Mouse (Mus musculus): ENCODE measurements around the gene Sox6.

Sox6 gene

DNA sequence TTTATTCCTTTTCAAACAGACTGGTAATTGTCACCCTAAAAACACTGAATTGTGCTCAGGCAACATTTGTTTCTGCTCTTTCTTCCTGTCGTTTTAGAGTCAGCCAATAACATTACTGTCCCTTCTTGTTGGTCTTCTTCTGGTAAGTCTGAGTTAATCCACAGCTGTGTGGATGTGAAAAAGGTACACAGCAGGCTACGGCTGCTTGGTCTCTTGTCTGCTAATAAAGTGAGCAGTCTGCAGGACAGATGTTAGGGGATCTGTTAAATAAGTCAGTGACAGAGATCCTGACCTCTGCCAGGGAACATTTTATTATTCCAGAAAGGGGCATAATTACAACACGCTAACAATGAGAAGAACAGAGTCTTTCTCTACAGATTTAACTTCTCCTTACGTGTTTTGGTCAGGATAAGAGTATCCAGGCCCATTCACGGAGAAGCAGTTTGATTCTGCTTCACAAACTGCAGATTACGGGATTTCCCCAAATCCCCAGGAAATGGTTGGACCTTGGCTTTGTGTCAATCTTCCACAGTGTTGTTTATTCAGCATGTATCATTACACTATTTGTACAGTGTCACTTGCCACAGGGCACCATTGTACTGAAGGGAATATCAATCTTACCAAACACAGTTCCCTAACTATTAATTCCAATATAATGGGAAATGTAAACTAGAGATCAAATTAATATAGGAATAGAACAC, 474.1 kb downstream of the Sox6 start:
- DNase-seq (ENCODE audit: low spot score), result no peak

DNA sequence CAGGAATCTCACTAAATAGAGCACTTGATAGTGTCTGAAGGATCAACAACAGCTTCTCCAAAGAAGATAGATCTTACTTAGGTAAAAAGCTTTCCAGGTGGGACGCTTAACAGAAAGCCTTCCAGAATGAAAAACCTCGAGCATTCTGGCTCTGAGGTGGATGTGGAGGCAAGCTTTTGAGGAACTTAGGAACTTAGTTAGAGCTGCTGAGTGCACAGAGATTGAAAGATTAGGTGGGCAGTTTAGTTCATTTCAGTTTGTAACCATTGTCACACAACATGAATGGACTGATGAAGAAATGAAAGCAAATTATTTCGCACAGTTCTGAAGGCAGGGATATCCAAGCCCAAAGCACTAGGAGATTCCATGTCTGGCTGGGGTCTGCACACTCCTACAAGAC, 481.9 kb downstream of the Sox6 start:
- no peak for DNase-seq (ENCODE audit: low spot score)

DNA sequence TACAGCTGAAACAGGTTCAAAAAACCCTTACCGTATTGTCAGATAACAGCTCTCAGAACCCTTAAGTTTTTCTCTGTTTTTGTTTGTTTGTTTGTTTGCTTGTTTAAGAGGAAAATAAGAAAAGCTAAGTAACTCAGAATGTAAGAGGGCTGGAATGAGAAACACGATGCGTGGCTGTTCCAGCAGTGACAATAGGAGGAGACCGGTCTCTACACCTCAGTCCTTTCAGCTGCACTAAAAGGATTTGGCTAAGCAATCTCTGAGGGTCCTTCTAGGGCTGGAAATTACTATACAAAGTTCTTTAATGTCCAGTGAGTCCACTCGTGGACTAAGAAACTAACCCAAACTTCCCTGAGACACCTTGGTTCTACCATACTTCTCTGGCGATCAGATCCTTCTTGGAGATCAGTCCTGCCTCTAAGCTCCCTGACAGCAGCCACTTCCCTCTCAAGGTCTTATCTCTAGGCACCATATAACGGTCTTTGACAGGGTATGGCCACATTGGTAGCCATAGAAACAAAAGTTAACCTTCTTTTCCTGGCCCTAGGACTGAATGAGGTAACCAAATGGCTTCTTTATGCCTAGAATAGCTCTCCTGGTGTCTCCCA, 488.3 kb downstream of the Sox6 start:
- no peak for DNase-seq (ENCODE audit: low spot score)

DNA sequence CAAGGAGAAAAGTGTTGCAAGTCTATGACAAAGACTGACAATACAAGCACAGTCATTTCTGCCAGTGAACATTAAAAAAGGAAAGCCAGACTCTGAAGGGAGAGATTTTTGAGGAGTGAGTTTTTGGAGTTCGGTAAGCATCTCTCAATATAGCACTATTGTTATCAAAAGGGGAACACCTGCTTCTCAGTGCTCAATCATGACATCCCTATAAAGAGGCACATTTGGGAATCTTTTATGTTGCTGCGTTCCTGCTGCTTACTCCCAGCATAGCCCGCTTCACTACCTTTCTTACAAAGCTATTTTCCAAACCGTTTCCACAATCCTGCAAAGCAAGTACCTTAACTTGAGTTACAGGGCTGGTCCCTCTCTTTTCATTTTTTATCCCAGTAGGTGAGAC, 488.9 kb downstream of the Sox6 start:
- no peak for DNase-seq (ENCODE audit: low spot score)

DNA sequence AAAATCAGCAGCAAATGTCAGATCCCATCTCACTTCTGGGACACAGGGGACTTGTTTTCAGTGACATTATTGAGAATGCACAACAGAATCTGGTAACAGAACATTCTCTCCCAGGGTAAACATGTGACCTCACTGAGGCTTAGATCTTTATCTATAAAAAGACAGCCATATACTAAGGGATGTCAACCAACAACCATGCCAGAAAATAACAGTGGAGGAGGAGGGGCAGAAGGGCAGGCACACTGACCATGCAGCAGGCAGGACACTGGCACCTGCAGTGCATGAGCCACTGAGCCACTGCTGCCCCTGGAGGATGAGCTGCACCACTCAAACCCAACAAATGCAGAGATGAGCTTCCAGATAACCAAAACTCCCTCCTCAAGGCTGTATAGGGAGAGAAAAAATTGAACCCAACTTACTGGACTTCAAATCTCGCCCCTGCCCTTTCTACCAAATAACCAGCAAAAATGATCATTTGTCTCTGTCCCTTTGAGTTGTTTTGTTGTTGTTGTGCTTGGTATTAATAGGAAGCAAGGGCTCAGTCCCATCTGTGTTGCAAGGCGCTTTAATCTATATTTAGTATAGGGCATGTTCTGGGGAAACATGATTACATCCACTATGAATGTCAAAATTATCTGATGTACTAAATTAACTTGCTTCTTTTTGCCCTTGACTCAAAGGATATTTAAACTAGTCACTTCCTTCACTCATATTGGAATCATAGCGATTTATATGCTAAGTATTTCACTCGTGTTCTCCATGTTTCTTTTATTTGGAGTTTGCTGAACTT, 492.8 kb downstream of the Sox6 start:
- no peak for DNase-seq (ENCODE audit: low spot score)

DNA sequence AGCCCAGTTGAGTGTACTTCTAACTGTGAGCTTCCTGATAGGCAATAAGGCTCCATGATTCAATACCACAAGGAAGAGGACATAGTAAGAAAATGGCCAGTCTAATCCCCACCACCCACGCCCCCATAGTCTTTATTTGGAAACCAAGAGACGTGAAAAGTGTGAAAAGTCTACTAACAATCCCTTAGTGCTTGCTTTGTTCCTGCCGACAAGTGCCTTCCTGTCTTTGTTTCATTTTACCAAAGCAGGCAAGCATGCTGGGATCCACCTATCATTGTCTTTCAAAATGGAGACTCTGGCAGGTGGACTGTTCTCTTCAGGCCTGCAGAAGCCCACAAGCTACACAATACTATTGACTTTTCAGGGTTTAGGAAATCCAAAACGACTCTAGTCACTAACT, 495.0 kb downstream of the Sox6 start:
- DNase-seq (ENCODE audit: low spot score), result no peak

DNA sequence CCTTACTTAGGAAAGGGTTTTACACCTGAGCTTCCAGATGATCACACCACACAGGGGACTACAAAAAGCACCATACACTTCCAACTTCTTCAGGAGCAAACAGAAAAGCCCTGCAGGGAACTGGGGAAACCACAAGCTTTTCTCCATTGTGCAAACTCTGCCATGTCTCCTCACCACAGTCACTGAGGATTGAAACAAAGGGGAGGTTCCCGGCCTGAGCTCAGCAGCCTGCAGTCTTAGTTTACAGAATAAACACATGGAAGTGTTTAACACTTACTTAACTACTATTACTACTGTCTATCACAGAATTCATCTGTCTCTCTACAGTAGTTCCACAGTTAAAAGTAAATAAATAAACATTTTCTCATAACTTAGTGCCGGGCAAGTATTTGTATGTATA, 498.3 kb downstream of the Sox6 start:
- DNase-seq (ENCODE audit: low spot score), result no peak

DNA sequence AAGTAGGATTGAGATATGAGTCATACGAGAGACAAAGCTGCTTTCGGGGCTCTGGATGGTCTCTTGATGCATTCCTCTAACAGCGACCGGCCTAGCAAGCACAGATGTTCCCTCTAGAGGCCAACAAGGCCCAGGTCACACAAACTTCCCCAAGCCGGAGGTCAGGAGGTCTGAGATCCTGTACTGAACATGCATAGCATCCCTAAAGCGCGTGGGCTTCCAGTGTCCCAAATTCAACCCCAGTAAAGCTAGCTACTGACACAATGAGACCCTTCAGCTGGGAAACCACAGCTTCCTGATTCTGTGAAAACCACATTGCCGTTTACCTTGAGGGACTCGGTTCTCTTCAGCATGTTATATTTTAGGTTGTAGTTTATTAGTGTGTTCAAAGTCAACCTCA, 499.6 kb downstream of the Sox6 start:
- DNase-seq (ENCODE audit: low spot score), result no peak

DNA sequence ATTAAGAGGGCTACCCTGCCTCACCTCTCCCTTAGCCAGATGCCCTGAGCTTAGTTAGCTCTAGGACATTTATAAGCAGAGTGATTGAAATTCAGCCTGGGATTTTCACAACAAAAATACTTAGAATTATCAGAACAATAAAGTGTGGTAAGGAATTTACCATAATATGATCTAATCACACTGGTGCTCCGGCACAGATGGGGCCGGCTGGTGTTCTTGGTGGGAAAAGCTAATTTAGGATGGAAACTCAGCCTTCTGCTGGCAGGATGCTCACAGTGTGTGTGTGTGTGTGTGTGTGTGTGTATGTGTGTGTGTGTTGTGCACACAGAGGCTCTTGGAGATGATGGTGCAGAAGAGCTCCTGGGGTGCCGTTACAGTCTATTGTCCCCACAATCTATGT, 501.0 kb downstream of the Sox6 start:
- no peak for DNase-seq (ENCODE audit: low spot score)

DNA sequence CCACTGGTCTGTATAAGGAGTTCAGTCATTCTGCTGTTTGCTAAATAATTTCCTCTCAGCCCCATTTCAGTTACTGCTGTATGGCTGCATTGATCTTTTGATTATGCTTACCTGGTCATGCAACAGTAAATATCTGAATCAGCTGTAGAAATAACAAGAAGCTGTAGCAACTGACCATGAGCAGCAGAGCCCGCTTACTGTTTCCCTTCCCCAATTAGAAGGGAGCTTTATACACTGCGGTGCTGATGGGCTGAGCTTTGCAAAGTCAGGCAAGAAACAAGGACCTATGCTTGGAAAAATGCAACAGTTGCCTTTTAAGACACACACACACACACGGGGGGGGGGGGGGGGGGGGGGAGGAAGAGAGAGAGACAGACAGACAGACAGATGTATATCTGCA, 502.1 kb downstream of the Sox6 start:
- no peak for DNase-seq (ENCODE audit: low spot score)

DNA sequence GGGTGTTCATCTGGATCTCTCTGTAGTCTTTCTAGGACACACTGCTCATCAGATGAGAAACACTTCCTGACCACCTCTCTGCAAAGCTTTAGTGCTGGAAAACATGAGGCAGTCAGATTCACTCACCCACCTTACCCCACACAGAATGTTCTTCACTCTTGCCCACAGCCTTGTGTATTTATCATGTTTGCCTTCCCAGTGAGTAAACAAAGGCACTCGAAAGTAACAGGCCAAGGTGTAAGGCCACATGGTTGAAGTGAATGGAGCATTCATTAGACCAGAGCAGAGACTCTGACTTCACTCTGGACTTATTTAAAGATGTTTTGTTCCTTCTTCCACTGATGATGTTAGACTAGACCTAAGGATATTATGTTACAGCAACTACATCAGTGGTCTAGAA, 506.7 kb downstream of the Sox6 start:
- no peak for DNase-seq (ENCODE audit: low spot score)

DNA sequence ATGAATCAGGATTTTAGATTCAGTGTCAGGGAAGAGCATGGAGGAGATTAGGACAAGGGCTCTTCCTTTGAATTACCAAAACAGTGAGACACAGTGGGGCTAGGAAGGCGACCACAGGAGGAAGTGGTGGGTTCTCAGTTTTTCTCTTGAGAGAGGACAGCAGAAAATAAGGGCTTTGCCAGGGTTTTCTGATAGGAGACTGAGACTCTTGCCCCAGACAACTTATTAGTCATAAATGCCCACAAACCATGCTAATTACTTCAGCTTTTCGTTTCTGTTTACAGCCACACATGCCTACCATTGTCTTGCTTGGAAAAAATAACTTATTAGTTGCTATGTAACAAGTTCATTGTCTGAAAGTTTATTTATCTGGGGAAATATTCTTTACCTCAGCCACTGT, 507.4 kb downstream of the Sox6 start:
- DNase-seq (ENCODE audit: low spot score), result no peak

DNA sequence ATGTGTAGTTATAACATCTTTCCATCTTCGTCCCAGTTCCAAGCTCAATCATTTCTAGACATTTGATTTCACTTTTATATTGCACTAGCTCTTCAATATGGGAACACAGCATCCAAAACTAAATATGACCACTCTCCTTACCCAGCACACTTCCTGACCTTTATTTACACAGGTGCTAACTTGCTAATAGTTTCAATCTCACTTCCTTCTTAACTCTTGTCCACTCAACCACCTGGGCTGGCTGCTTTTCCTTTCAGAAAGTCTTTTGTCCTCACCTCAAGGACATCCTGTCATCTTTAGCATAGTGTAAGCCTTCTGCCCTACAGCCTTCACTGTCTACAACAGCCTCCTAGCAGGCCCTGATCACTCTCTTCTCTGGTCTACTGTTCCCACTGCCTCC, 520.9 kb downstream of the Sox6 start:
- DNase-seq (ENCODE audit: low spot score), result no peak

DNA sequence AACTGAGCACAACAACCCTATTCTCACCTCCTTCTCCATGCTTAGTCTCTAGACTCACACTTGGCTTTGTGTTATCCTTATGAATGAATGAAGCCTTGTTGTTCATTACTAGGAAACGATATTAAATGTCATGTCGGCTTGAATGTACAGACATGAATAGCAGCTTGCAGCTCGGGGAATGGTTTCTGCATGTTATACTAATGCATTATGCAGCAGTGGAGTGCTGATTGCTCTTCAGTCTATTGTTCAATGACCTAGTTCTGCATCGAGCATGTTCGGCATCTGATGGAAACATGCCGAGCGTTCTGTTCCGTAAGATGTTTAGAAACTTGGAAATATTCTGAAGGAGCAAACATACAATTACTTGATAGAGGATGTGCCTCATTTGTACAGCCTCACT, 524.9 kb downstream of the Sox6 start:
- DNase-seq (ENCODE audit: low spot score), result no peak

DNA sequence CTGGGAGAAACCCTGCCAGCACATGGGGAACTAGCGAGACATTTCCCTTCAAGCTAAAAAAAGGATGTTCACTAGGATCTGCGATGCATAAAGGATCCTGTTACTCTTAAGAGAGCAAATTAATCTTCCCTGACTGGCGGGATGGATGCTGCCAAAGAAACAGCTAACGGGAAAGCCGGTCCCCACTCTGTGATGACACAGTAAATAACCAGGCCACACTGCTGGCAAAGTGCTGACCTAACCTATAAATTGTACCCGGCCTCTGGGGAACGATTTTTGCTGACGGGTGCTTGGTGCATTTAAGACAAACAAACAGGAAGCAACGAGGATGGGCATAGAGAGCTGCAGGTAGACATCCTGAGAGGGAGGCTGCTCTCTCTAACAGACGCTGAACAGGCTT, 526.8 kb downstream of the Sox6 start:
- no peak for DNase-seq (ENCODE audit: low spot score)

DNA sequence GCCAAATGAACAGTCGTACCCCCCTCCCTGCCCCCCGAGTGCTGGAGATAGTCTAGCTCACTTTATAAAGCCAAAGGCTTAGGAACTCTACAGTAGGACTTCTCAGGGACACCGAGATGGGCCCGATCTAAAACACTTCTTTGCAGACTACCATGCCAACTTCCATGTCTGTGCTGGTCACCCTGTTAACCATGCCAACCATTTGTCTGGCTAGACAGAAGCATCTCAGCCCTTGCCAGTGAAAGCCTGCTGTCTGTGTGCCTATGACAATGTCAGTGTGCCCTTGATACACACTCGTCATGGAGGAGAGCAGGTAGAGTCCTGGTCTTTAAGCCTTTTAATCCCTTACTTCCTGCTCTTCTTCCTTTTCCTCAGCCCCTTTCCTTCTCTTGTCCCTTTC, 527.5 kb downstream of the Sox6 start:
- DNase-seq (ENCODE audit: low spot score), result no peak

DNA sequence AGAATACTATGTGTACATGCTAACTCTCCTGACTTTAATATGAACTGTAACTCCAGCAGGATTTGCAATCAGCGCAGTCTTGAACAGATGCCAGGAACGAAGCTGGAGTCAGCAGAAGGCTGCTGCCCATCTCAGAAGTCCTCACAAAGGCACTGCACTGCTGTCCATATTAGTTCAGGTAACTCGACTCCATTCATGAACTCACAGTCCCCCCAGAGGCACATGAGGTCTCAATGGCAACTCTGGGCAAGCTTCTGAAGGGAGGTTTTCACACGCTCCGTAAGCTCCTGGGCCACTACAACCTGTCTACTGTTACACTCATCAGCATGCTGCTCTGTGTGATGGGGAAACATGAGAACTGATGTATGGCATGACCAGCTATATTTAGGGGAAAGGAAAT, 528.6 kb downstream of the Sox6 start:
- DNase-seq (ENCODE audit: low spot score), result no peak

DNA sequence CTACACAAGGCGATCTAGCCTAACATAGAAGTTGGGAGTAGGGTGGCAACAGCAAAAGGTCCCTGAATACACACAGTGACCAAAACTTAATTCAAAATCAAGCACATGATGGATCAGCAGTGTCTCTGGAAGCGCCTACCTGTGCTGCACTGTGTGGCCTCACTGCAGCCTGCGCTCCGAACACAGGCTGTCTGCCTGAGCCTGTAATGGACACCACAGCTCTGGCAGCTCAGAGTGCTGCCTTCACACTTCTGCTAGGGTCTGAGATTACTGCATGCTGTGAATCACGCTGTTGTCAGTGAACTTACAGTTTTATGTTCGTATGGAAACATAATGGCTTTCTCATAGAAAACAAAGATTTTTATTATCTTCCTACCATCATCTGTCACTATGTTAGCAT, 532.2 kb downstream of the Sox6 start:
- DNase-seq (ENCODE audit: low spot score), result no peak

DNA sequence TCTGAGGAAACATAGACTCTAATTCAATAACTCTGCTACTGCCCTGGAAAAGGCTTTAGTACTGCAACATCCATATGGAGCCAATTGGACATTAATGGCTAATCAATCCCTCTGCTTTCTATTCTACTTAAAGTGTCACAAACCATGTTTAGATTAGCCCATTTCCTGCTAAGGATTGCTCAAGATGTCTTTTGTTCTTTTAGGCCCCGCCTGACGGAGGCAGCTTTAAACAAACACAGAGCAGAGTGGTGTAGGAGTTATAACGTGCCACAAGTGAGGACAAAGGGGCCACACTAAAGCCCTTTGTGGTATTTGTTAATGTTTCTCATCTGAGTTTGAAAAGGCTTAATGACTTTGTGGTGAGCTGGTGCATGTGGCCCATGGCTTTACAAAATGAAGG, 537.1 kb downstream of the Sox6 start:
- DNase-seq (ENCODE audit: low spot score), result peak; percentile 43

DNA sequence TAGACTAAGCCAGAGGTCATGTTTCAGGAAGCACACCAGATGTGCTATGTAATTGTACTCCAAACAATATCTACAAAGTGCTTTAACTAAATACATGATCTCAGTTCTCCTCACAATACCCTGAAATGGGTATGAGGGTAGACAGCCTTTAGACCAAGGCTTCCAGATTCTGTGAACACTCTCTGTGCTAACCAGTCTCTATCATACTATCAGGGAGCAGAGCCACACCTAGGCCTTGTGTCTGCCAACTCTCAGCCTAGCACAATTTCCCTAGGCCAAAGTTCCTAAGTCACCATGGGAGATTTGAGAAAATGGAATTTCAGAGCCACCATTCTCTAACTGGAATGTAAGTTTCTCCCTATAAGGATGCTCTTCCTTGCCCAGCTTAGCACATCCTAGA, 537.8 kb downstream of the Sox6 start:
- DNase-seq (ENCODE audit: low spot score), result no peak

DNA sequence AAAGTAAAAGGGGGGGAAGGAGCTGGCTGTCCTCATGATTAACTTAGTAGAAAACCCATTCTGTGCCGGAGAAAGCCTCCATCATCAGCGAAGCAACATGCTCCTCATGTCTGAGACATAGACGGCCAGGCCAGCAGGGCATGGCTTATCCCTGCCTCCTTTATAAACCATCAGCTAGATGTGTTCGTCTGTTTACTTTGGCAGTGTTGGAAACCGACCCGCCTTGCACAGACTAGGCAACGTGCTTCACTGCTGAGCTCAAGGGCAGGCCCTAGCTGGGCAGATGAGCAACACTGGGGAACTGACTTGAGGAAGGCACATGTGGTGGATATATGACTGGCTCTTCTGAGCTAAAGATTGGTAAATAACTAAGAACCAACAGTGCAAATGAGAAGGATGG, 538.4 kb downstream of the Sox6 start:
- peak; percentile 22 for DNase-seq (ENCODE audit: low spot score)

DNA sequence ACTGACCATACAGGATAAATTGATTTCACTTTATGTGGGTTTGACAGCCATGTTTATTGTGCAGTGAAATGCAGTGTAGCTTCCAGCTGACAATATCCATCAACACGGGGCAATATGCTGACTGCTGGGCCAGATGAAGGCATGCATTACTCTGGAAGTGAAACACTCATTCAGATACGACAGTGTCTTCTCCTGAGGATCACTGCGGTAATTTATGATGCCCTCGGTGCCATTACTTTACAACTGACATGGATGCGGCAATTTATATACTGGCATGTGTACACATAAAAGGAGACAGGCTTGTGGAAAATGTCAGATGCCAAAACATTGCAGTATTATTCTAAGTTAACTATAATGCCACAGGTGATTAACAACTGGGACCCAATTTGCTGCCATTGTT, 546.9 kb downstream of the Sox6 start:
- no peak for DNase-seq (ENCODE audit: low spot score)

DNA sequence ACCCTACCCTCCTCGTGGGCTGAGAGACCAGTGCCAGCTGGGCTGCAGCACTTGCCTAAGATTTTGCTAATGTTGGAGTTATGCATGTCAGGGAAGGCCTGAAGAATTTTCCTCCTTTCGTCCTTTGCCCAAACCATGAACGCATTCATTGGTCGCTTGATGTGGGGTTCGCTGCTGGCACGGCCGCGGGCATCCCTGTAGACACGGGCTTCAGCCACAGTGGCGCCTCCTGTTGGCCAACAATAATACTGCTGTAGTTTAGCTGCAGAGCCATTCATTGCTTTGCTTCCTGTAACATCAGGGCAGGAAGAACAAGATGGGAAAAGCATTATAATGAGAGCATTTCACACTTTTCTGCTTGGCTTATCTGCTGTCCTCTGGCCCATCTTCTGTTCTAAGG, 549.0 kb downstream of the Sox6 start:
- DNase-seq (ENCODE audit: low spot score), result no peak

DNA sequence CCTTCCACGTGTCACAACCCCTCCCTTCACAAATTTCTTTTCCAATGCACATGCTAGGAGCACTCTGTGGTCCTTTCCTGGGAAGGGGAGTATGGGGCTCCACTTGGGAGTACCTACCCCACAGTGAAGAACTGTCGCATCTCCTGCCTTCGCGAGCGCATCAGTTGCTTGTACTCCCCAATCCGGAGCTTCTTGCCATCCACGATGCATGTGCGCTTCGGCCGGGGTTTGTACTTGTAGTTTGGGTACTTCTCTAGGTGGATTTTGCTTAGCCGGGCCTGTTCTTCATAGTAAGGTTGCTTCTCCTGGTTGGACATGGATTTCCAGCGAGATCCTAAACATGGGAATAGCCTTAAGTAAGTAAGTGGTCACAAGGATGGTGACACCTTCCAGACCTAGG, 552.2 kb downstream of the Sox6 start:
- no peak for DNase-seq (ENCODE audit: low spot score)
